Mouse (Mus musculus) bone marrow macrophage, adult 2 months (primary cell): ENCODE data around the gene Fam126a.

Source experiments
- CTCF ChIP-seq: IDR thresholded peaks from 2 replicates; pipeline ENCODE4 v1.5.1; 2012; ENCODE audit warnings: low read depth, mild to moderate bottlenecking, low read length, moderate library complexity
- POLR2A ChIP-seq: IDR thresholded peaks from 2 replicates; pipeline ENCODE4 v1.6.1; 2012; ENCODE audit warnings: mild to moderate bottlenecking, low read depth, low read length, borderline replicate concordance

- no peak for TF ChIP-seq POLR2A
- no peak for TF ChIP-seq CTCF
These were observed 52.0 kb downstream of the Fam126a start for GRCm38 (mm10) chr5:23978516-23978915.
